Mouse (Mus musculus): ENCODE data around the gene Magi1.

DNA sequence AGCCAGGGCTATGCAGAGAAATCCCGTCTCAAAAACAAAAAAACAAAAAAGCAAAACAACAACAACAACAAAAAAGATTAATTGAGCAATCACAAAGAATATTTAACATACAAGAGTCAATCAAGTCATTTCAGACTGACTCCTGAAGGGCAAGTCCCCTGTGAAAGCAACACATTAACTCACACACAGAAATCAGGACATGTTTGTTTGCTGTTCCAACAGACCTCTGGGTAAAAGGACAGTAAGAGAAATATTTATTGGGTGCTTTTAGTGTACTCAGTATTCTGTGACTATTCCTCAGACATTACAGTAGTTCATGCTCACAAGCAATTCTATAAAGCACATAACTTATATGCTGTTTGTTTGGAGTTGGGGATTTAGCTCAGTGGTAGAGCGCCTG lies 23.7 kb downstream of the Magi1 start:
- TF ChIP-seq POLR2A (IDR thresholded peaks at IDR 0.05; ENCODE audit: insufficient read depth, low read depth, low read length) (no peak), CTCF (IDR thresholded peaks at IDR 0.05) (no peak)
